Mouse (Mus musculus) 416B (cell line): ENCODE measurements at regions not wholly inside any gene's neighbourhood (a gene's known extent, or its start where the extent isn't known, plus 50 kb on each side); places are given as distances from the start of the nearest gene placed in this dataset.
A peak's percentile ranks its signal among the peaks of the same experiment; 100 is the strongest.
"Not testable (repeated sequence)": the region's sequence is repeated elsewhere in the genome, so short reads cannot be mapped to it uniquely, and the experiment has no call there.

Source experiments
- DNase-seq: peaks from one replicate; pipeline ENCODE4 v3.0.0; 2011; ENCODE audit warnings: low read depth

DNA sequence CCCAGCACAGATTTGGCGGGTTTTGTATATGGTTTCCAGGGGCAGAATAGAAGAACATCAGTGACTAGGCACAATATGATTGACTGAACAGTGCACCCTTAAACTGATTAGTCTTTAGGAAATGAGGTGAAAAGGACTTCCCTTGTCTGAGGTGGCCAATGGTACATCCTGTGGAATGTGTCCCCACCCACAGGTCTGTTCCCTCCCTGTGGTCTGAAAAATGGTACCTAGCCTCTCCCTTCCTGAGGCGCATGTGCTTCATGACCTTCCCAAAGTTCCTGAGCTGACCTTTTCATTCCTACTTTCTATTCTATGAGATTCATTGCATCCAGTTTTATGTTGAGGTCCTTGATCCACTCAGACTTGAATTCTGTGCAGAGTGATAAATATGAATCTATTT, 76.0 kb downstream of the Zfp97 start:
- DNase-seq: not testable (repeated sequence)

DNA sequence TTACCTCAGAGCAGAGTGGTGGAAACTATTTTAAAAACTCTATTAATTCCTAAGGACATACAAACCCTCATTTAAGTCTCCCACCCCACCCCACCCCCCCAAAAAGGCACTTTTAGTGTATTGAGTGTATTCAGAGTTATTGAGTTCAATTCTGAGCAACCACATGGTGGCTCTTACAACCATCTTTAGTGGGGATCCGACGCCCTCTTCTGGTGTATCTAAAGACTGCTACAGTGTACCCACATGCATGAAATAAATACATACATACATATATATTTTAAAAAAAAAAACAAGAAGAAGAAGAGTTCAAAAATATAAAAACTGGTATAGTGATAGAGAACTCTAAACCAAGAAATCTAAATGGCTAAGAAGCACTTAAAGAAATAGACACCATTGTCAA, 107.9 kb downstream of the Zfp97 start:
- DNase-seq: peak; percentile 67

DNA sequence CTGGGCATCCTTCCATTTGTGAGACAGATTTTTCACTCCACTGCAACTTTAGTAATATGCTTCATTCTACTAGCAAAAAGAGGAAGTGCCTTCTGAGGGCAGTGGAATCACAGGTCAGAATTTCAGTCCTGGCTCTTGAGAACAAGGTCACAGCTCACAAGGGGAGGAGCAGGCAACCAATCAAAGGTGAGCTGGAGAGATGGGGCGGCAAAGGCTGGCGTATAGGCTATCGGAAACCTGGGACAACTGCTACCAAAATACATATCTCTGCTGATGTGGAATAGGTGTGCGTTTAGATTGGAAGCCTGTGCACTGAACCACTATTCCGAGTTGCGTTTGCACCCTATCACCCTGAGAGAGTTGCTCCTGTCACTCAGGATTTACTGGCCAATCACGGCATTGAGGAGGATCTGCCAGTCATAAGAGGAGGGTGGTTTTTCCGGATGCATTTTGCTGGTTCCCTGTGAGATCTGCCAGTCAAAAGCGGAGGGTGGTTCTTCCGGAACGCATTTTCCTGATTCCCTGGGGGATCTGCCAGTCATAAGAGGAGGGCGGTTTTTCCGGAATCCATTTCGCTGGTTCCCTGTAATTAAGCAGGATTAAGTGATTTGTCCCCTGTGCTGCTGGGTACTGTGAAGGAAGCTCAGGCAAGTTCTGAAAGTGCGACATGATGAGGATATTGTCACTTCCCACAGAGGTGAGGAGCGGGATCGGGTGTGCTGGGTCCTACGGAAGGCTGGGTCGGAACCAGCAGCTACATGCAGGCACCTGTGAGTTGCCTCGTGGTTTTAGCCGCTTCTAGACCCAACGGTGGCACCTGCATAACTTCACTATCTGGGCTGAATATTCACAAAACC, 113.3 kb downstream of the Zfp97 start:
- DNase-seq: peak; percentile 99

DNA sequence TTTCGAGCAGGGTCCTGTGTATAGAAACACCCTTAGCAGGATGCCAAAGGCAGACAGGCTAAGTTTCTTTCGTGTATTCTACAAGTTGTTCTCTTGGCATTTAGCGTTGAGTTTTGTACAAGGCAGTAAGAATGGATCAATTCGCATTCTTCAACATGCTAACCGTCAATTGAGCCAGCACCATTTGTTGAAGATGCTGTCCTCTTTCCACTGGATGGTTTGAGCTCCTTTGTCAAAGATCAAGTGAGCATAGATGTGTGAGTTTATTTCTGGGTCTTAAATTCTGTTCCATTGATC, 113.9 kb downstream of the Zfp97 start:
- DNase-seq: peak; percentile 62
